Mouse (Mus musculus) olfactory bulb, adult 2 months (tissue): Measurements from ENCODE around the gene Ppib.

Experiments
- CTCF ChIP-seq: fragments of 200-500 bp; IDR thresholded peaks from 2 replicates; pipeline ENCODE4 v1.5.1; 2012; ENCODE audit warnings: low read depth, mild to moderate bottlenecking, low read length, moderate library complexity; ENCODE audit not compliant: insufficient read depth
- POLR2A ChIP-seq: fragments of 200-500 bp; IDR thresholded peaks from 2 replicates; pipeline ENCODE4 v1.6.1; 2012; ENCODE audit warnings: mild to moderate bottlenecking, low read depth, low read length, moderate library complexity; ENCODE audit not compliant: insufficient read depth

DNA sequence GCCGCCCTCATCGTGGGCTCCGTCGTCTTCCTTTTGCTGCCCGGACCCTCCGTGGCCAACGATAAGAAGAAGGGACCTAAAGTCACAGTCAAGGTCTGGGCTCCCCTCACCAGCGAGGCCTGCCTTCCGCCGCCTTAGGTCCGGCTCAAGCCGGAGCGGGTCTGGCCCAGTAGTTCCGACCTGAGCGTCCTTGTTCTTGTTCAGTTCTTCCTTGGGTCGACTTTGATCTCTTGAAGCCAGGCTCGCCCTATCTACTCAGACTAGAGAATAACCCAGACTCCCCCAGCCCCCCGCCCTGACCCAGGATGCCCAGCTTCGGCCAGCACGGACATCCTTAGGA lies 256 bp downstream of the Ppib start:
- TF ChIP-seq CTCF (no peak), POLR2A (no peak)
